Mouse (Mus musculus) hindbrain, embryonic 12.5 days (tissue): ENCODE data around the gene Gm13084. TPM values are rescaled to one million over a fixed set of nuclear protein-coding genes. Genes with fewer than 3 reads are reported as not detected.
"Not testable (repeated sequence)": the region's sequence is repeated elsewhere in the genome, so short reads cannot be mapped to it uniquely, and the experiment has no call there.

Experiments
- ATAC-seq: fragments of 200-750 bp; cut with Nextera tagmentation; 2 replicates; pipeline ENCODE4 v1.8.0; 2017; ENCODE audit warnings: moderate TSS enrichment; ENCODE audit not compliant: low FRiP score
- H3K27ac ChIP-seq: fragments of 300-500 bp; sonication (generic); 2 replicates; pipeline ENCODE4 v1.5.1; 2016; ENCODE audit warnings: mild to moderate bottlenecking
- H3K27me3 ChIP-seq: fragments of 300-500 bp; sonication (generic); 2 replicates; pipeline ENCODE4 v1.6.1; 2016; ENCODE audit warnings: mild to moderate bottlenecking
- H3K36me3 ChIP-seq: fragments of 300-500 bp; sonication (generic); 2 replicates; pipeline ENCODE4 v1.6.1; 2016; ENCODE audit warnings: mild to moderate bottlenecking
- H3K4me1 ChIP-seq: fragments of 300-500 bp; sonication (generic); 2 replicates; pipeline ENCODE4 v1.6.1; 2016
- H3K4me2 ChIP-seq: fragments of 300-500 bp; sonication (generic); replicated peaks from 2 replicates; pipeline ENCODE4 v1.6.1; 2016; ENCODE audit warnings: mild to moderate bottlenecking
- H3K4me3 ChIP-seq: fragments of 300-500 bp; sonication (generic); 2 replicates; pipeline ENCODE4 v1.5.1; 2016; ENCODE audit warnings: mild to moderate bottlenecking
- H3K9ac ChIP-seq: fragments of 300-500 bp; sonication (generic); 2 replicates; pipeline ENCODE4 v1.6.1; 2016; ENCODE audit warnings: mild to moderate bottlenecking, moderate library complexity
- H3K9me3 ChIP-seq: fragments of 300-500 bp; sonication (generic); replicated peaks from 2 replicates; pipeline ENCODE4 v1.6.1; 2016; ENCODE audit warnings: mild to moderate bottlenecking
- WGBS: fragments of 180-500 bp; shearing (Covaris S2); methylation state at CpG from one replicate; pipeline ENCODE4 v1.1.7; 2016; 5-methylcytosine and 5-hydroxymethylcytosine counted together
- polyA plus RNA-seq: library from polyadenylated mRNA; unstranded; fragments of >200 nt; fragmentation: Nextera tagmentation; extraction: Ambion mirVana; gene quantifications from 2 replicates; pipeline ENCODE4 v1.2.1, GENCODE M21; 2016

The Gm13084 gene
- polyA plus RNA-seq = not detected in 2 replicates

DNA sequence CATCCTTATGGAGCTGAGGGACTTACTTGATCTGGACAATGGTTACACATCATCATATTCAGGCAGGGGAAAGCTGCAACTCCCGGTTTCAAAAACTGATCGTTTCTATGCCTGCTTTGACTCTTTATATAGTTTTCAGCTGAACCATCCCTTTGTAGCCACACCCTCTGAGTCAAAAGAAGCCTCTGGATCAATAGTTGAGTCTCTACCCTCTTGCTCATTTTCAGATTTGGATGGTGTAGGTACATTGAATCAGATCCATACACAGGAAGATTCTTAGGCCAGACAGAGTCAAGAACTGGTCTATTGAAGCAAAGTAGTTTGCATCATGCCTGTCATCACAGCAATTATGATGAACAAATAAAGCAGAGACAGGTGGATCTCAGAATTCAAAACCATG is at the start of gene Gm13084:
Gene Gm13084, minus strand, starts transcription at position 101 of the 400 bp plus-strand sequence.
- no peak within 1 kb of the TSS for H3K4me3 ChIP-seq
- H3K4me2 ChIP-seq = no peak within 1 kb of the TSS
- H3K9ac ChIP-seq = no peak within 1 kb of the TSS
- no peak within 1 kb of the TSS for H3K27ac ChIP-seq
- H3K27me3 ChIP-seq = no peaks in the 10 kb centered on the region
- H3K9me3 ChIP-seq = peaks cover 28% of the 10 kb centered on the region
- no peak for ATAC-seq
- 75% methylated on average over 2 of the region's 2 CpGs for WGBS
- no peaks in the 10 kb centered on the region for H3K36me3 ChIP-seq
- H3K4me1 ChIP-seq = no peaks in the 10 kb centered on the region

DNA sequence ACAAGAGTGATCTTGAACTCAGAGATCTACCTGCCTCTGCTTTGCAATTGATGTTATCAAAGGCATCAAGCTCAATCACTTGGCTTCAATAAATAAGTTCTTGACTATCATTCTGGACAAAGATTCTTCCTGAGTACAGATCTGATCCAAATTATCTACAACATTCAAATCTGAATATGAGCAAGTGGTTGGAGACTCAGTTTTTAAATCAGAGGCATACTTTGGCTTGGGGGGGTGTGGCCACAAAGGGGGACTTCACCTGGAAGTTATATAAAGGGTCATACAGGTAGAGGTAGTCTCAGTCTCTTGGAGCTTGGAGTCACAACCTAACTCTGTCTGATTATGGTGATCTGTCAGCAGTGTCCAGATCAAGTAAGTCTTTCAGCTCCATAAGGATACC is 30.3 kb upstream of the Gm13084 start, which contains the start of gene Gm13103:
Gene Gm13103, plus strand, starts transcription at position 301 of the 400 bp plus-strand sequence.
- H3K27me3 ChIP-seq, H3K4me1 ChIP-seq, H3K27ac ChIP-seq, H3K4me3 ChIP-seq, H3K36me3 ChIP-seq, H3K4me2 ChIP-seq, H3K9ac ChIP-seq, ATAC-seq: not testable (repeated sequence)
- H3K9me3 ChIP-seq = peaks cover 26% of the 10 kb centered on the region

GRCm38 (mm10) chr4:143789052-143789451 is 26.8 kb downstream of the Gm13084 start, which contains the start of gene Gm13023:
TSS of gene Gm13023 (plus strand) at chr4:143789352.
- not testable (repeated sequence) for H3K9ac ChIP-seq, H3K27me3 ChIP-seq, H3K9me3 ChIP-seq, H3K4me2 ChIP-seq, H3K36me3 ChIP-seq, H3K27ac ChIP-seq, H3K4me3 ChIP-seq, ATAC-seq, H3K4me1 ChIP-seq
- whole genome bisulfite sequencing = 92% methylated on average over 3 of the region's 3 CpGs

Other genes with a start within 250 kb of the Gm13084 start
- not detected in 2 replicates for gene Gm13083, start 201.1 kb downstream of the Gm13084 start, polyA plus RNA-seq
- not detected in 2 replicates for gene Gm13088, start 158.8 kb downstream of the Gm13084 start, polyA plus RNA-seq
- not detected in 2 replicates for gene Gm13089, start 113.4 kb downstream of the Gm13084 start, polyA plus RNA-seq
- not detected in 2 replicates for gene Gm13078, start 96.6 kb downstream of the Gm13084 start, polyA plus RNA-seq
- not detected in 2 replicates for gene Gm13023, start 26.7 kb downstream of the Gm13084 start, polyA plus RNA-seq
- not detected in 2 replicates for gene Gm13103, start 30.4 kb upstream of the Gm13084 start, polyA plus RNA-seq
- not detected in 2 replicates for gene Pramef6, start 84.3 kb upstream of the Gm13084 start, polyA plus RNA-seq
- gene Pramef25, start 134.9 kb upstream of the Gm13084 start, polyA plus RNA-seq = not detected in 2 replicates
- gene Gm13101, start 150.9 kb upstream of the Gm13084 start, polyA plus RNA-seq = not detected in 2 replicates
- not detected in 2 replicates for gene Pramef17, start 178.3 kb upstream of the Gm13084 start, polyA plus RNA-seq
- gene Pramel4, start 243.0 kb upstream of the Gm13084 start, polyA plus RNA-seq = not detected in 2 replicates